Mouse (Mus musculus) T-helper 17 cell (primary cell): ENCODE results near the gene Lrp8.

Source experiments
- in situ Hi-C, 2 experiments: fragments of 300-600 bp; cut with MboI, MseI; formaldehyde crosslinking; loops; 1 replicate in 1 of 2; 2 replicates in 1 of 2; pipeline ENCODE4 v1.15.1; 2025; ENCODE audit warnings: high pct_unique_total_duplicates in 2 of 2

The Lrp8 gene

GRCm38 (mm10) chr4:107910020-107910419 is 108.0 kb downstream of the Lrp8 start:
- in situ Hi-C loops: no loop called here

DNA sequence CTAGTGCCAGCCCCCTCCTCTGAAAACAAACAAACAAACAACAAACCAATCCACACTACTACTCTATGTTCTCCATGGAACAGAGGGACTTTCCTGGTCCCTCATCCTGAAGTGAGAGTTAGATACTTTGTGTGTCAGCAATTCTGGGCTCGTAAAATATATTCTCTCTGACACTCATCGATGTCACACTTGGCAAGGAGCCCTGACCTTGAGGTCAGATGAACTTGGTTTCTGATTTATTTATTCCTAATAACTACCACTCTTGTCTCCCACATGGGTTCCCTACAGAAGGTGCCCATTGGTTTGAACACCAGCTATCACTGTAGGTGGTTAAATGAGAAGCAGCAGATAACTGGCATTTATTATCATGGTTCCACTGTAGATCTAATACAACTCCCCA is 118.3 kb downstream of the Lrp8 start:
- in situ Hi-C loops: no loop called here

DNA sequence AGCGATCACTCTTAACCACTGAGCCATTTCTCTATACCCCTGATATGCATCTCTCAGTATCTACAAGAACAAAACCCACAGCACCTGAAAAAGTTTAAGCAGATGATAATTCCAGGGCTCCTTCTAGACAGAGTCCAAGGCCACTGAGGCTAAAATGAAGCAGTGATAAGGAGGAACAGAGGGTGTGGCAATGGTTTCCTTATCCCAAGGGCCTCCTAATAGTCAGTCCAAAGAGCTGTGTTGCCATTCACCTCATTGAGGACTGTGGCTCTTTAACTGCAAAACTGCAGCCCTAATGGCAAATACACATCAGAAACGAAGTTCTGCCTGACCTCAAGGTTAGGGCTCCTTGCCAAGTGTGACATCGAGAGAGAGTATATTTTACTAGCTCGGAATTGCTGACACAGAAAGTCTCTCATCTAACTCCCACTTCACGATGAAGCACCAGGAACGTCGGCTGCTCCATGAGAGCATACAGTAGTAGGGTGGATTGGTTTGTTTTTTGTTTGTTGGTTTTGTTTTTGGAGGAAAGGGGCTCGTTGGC is 119.2 kb downstream of the Lrp8 start:
- in situ Hi-C loops: no loop called here

GRCm38 (mm10) chr4:107921952-107922351 is 119.9 kb downstream of the Lrp8 start:
- in situ Hi-C loops: no loop called here

DNA sequence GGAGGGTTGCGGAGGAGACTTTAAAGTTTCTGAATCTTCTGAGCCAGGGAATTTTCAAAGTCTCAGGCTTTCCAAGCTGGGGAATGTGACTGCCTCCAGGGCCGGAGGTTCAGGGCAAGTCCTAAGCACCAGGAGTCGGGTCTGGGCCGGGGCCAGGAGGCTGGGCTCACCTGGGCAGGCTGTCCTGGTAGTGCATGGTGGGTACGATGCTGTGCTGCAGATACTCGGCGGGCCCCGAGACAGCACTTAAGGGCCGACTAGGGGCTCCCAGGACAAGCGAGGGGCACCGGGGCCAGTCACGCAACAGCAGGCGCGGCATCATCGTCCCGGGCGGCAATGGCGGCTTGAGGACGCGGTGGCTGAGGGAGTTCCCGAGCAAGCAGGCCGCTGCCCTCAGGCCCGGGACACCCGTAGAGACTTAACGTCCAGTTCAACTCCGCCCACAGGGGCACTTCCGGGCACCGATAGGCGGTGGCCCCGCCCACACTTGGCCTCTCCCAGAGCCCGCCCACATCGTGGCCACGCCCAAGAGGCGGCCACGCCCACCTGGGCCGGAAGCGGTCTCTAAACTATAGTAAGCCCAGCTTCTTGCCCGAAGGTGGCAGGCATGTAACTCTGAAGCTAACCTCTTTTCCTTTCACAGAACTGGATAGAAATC is 121.2 kb downstream of the Lrp8 start, which contains the start of gene Cpt2:
Gene Cpt2, minus strand, starts transcription at position 466 of the 658 bp plus-strand sequence.
- in situ Hi-C loops: no loop called here

DNA sequence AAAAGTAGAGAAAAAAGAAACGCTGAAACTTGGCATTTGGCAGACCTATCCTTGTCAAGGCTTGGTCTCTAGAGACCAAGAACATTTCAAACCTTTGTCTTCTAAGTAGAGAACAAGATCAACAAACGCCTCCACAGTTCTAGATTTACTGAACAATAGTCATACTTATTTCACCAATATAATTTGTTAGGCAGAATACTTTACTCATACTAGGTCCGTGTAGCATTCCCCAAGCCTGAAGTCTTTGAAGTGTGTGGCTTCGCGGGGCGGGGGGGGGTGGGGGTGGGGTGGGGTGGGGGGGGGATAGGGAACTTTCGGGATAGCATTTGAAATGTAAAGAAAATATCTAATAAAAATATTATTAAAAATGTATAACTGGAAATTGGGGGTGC is 121.7 kb downstream of the Lrp8 start:
- in situ Hi-C loops: no loop called here
